Mouse (Mus musculus) gastrocnemius, postnatal 10 days (tissue): ENCODE measurements at regions not wholly inside any gene's neighbourhood (a gene's known extent, or its start where the extent isn't known, plus 50 kb on each side); places are given as distances from the start of the nearest gene placed in this dataset.
"Not testable (repeated sequence)": the region's sequence is repeated elsewhere in the genome, so short reads cannot be mapped to it uniquely, and the experiment has no call there.

Source experiments
- DNase-seq: peaks from one replicate; pipeline ENCODE4 v3.0.0; 2021; ENCODE audit warnings: mixed read lengths

- DNase-seq, result no peak
Measured at GRCm38 (mm10) chr15:91916946-91917345, 78.9 kb downstream of the Smgc start.

GRCm38 (mm10) chr15:91917877-91918276 is 79.8 kb downstream of the Smgc start:
- DNase-seq, result no peak

- DNase-seq, result no peak
Measured at GRCm38 (mm10) chr15:91924542-91924941, 86.5 kb downstream of the Smgc start.

- DNase-seq, result no peak
Measured at GRCm38 (mm10) chr15:91927492-91927891, 89.4 kb downstream of the Smgc start.

DNA sequence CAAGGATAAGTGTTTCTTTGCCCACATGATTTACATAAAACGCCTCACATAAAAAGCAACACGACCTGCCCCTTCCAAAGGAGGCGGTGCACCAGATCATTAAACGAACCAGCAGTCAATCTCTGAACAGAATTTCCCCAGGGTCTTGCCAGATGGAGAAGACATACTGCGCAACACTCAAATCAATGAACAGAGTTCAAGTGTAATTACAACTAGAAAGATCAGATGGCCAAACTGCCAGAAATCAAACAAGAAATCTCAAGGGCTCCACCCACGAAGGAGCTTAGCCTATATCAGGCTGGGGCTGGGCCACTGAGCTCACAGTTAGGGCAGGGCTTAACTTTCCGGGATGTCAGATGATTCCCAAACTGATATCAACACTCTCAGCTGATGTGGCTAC is 90.4 kb downstream of the Smgc start:
- no peak for DNase-seq

- DNase-seq, result no peak
Measured at GRCm38 (mm10) chr15:91957273-91957672, 93.7 kb upstream of the Cntn1 start.

DNA sequence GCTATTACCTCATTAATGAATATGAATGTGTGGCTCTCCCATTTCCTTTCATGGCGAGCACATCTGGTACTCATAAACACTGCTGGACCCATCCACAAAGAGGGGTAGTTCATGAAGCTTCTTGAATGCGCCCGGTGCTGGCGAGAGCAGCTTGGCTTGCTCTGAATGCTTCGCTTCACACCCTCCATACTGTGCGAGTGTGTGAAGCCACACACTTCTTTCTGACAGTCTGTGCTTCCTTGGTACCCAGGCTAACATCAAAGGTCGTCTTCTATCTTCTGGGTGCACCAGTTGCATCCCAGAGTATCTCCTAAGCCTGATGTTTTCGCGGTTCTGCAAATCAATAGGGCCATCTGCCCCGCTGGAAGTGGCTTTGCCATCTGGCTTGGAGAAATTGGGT is 85.8 kb upstream of the Cntn1 start:
- DNase-seq, result no peak

- peak; percentile 61 for DNase-seq
Measured at GRCm38 (mm10) chr15:91969378-91969777, 81.6 kb upstream of the Cntn1 start.

GRCm38 (mm10) chr15:91971411-91971810 is 79.6 kb upstream of the Cntn1 start:
- no peak for DNase-seq

GRCm38 (mm10) chr15:91971846-91972245 is 79.1 kb upstream of the Cntn1 start:
- no peak for DNase-seq

DNA sequence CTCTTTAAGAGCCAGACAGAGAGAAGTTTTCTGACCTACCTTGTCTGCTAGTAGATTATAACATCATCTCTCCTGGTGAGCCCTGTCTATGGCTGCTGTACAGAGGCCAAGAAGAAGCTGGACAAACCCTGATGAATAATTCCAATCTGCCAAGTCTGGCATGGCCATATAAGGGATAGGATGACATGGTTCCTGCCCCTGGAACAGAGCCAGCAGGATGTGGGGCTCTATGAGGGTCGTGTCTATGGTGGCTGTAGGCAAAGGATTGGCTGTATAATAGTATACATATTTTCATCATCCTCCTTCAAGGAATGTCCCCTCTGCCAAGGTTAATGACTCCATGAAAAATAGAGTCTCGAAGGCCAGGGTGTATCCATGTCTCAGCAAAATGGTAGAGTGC is 75.4 kb upstream of the Cntn1 start:
- DNase-seq, result no peak

GRCm38 (mm10) chr15:91983186-91983585 is 67.8 kb upstream of the Cntn1 start:
- not testable (repeated sequence) for DNase-seq

- DNase-seq, result peak; percentile 8
Measured at GRCm38 (mm10) chr15:92000086-92000485, 50.9 kb upstream of the Cntn1 start.
